Mouse (Mus musculus) midbrain, embryonic 12.5 days (tissue): ENCODE measurements at regions not wholly inside any gene's neighbourhood (a gene's known extent, or its start where the extent isn't known, plus 50 kb on each side); places are given as distances from the start of the nearest gene placed in this dataset.

Source experiments
- ATAC-seq: fragments of 200-750 bp; cut with Nextera tagmentation; 2 replicates; pipeline ENCODE4 v1.8.0; 2017; ENCODE audit warnings: low read depth, moderate TSS enrichment, moderate library complexity; ENCODE audit not compliant: low FRiP score
- H3K27ac ChIP-seq: fragments of 300-500 bp; sonication (generic); replicated peaks from 2 replicates; pipeline ENCODE4 v1.5.1; 2016; ENCODE audit warnings: mild to moderate bottlenecking
- H3K27me3 ChIP-seq: fragments of 300-500 bp; sonication (generic); 2 replicates; pipeline ENCODE4 v1.6.1; 2016; ENCODE audit warnings: mild to moderate bottlenecking
- H3K36me3 ChIP-seq: fragments of 300-500 bp; sonication (generic); 2 replicates; pipeline ENCODE4 v1.6.1; 2016
- H3K4me1 ChIP-seq: fragments of 300-500 bp; sonication (generic); 2 replicates; pipeline ENCODE4 v1.6.1; 2016
- H3K4me2 ChIP-seq: fragments of 300-500 bp; sonication (generic); replicated peaks from 2 replicates; pipeline ENCODE4 v1.6.1; 2016; ENCODE audit warnings: mild to moderate bottlenecking, moderate library complexity
- H3K4me3 ChIP-seq: fragments of 300-500 bp; sonication (generic); 2 replicates; pipeline ENCODE4 v1.5.1; 2016; ENCODE audit warnings: mild to moderate bottlenecking
- H3K9ac ChIP-seq: fragments of 300-500 bp; sonication (generic); replicated peaks from 2 replicates; pipeline ENCODE4 v1.6.1; 2016; ENCODE audit warnings: mild to moderate bottlenecking, moderate library complexity
- H3K9me3 ChIP-seq: fragments of 300-500 bp; sonication (generic); 2 replicates; pipeline ENCODE4 v1.6.1; 2016; ENCODE audit warnings: mild to moderate bottlenecking
- WGBS: fragments of 180-500 bp; shearing (Covaris S2); methylation state at CpG from one replicate; pipeline ENCODE4 v1.1.7; 2016; 5-methylcytosine and 5-hydroxymethylcytosine counted together

DNA sequence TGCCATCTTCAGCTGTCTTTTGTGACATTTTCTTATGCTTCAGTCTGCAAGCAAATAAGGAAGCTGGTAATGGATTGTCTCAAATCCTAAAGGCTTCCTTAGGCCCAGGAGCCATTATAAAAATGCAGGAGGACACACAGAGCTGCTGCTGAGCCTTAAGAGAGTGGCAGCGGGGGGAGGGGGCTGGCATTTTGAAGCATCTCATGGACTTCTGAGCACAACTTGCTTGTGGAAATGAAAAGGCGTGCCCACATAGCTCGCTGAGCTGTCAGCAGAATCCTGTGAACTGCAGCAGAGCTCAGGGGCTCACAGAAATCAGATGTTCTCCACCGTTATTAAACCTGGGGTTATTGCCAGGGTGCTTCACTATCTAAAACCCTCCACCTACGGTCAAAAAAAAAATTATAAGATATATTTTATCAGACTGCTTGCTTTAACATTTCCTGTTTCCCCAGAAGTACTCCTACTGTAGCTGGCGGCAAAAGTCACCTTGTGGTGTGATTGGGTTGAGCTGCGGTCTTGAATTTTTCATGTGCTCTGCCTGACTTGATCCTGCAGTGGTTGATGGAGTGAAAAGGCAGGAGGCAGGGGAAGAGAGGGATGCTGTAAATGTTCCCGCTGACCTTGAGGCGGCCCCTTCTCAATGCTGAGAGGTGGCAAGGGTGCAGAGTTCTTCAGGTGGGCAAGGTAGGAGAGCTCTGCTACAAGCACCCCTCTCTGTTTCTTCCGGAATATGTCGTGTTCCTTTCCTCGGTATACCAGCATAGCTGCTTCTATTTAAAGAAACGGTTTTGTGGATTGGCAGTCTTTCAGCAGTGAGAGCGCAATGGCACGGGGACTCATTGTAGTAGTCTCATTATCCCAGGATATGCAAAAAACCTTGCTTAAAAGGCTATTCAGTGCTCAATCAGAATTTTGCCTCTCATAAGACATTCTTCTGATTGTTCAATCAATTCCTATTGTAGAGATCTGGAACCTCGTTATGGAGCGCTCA, 71.4 kb upstream of the Krr1 start:
- Histone ChIP-seq H3K4me2 (no peak overlapping the region), H3K4me1 (peaks cover 8% of the 10 kb centered on the region; the same call in 1 of the 2 replicates), H3K36me3 (no peaks in the 10 kb centered on the region), H3K9ac (no peak overlapping the region), H3K4me3 (no peak overlapping the region), H3K9me3 (no peaks in the 10 kb centered on the region), H3K27ac (no peak overlapping the region), H3K27me3 (no peaks in the 10 kb centered on the region)
- 73% methylated on average over 17 of the region's 17 CpGs for WGBS
- ATAC-seq = no peak

- WGBS = 91% methylated on average over 8 of the region's 8 CpGs
- Histone ChIP-seq H3K4me2 (no peak overlapping the region), H3K4me1 (peaks cover 8% of the 10 kb centered on the region; the same call in 1 of the 2 replicates), H3K4me3 (no peak overlapping the region), H3K27me3 (no peaks in the 10 kb centered on the region), H3K36me3 (no peaks in the 10 kb centered on the region), H3K9me3 (no peaks in the 10 kb centered on the region), H3K27ac (no peak overlapping the region), H3K9ac (no peak overlapping the region)
- ATAC-seq = no peak
These were observed 68.5 kb upstream of the Krr1 start for GRCm38 (mm10) chr10:111903956-111904355.

- ATAC-seq = no peak
- Histone ChIP-seq H3K27ac (no peak overlapping the region), H3K4me3 (no peak overlapping the region), H3K36me3 (no peaks in the 10 kb centered on the region), H3K9ac (no peak overlapping the region), H3K4me1 (no peaks in the 10 kb centered on the region), H3K27me3 (no peaks in the 10 kb centered on the region), H3K4me2 (no peak overlapping the region), H3K9me3 (no peaks in the 10 kb centered on the region)
- WGBS = 86% methylated on average over 5 of the region's 5 CpGs
These were observed 64.6 kb upstream of the Krr1 start for GRCm38 (mm10) chr10:111907836-111908235.

DNA sequence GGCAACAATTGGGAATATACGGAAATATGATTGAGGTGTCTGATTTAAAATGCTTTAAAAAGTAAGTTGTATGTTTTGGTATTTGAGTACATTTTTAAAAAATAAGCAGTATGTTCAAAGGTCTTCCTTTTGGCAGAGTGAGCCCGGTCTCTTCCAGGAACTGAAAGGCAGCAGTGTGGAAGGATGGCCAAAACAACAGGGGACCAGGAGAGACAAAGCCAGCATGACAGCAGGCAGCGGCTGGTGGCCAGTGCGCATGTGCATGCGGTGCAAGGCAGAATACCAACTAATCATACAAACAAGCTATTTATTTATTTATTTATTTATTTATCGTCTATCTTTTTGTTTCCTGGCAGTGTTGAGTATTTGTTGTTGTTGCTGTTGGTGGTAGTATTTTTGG, 59.9 kb upstream of the Krr1 start:
- WGBS = 83% methylated on average over 6 of the region's 6 CpGs
- no peaks in the 10 kb centered on the region for H3K36me3 ChIP-seq
- no peaks in the 10 kb centered on the region for H3K27me3 ChIP-seq
- H3K9me3 ChIP-seq = no peaks in the 10 kb centered on the region
- ATAC-seq = no peak
- no peak overlapping the region for H3K27ac ChIP-seq
- peaks cover 3% of the 10 kb centered on the region; the same call in 1 of the 2 replicates for H3K4me1 ChIP-seq
- H3K9ac ChIP-seq = no peak overlapping the region
- H3K4me2 ChIP-seq = no peak overlapping the region
- no peak overlapping the region for H3K4me3 ChIP-seq

GRCm38 (mm10) chr10:111913066-111913785, 59.2 kb upstream of the Krr1 start:
- no peaks in the 10 kb centered on the region for H3K9me3 ChIP-seq
- WGBS = 82% methylated on average over 20 of the region's 20 CpGs
- no peak overlapping the region for H3K4me2 ChIP-seq
- no peak for ATAC-seq
- peaks cover 3% of the 10 kb centered on the region; the same call in 1 of the 2 replicates for H3K4me1 ChIP-seq
- no peak overlapping the region for H3K4me3 ChIP-seq
- no peak overlapping the region for H3K9ac ChIP-seq
- no peak overlapping the region for H3K27ac ChIP-seq
- no peaks in the 10 kb centered on the region for H3K27me3 ChIP-seq
- H3K36me3 ChIP-seq = no peaks in the 10 kb centered on the region

DNA sequence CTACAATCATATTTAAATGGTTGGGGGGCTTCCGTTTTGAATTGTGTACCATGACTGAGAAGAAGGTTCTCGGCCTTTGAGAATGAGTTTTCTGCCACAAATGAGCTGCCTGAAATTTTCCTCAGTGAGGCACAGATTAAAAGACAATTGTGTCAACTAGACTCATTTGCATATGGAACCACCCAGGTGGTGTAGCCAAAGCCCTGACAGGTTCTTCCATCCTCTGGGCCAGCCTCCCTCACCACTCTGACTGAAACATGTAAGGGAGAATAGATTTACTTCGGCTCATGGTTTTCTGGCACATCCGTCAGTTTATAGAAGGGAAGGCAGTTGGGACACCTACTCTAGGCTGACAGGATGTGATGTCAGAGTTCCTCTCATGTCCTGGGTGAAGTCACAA, 58.2 kb upstream of the Krr1 start:
- Histone ChIP-seq H3K4me3 (no peak overlapping the region), H3K27ac (no peak overlapping the region), H3K4me1 (peaks cover 3% of the 10 kb centered on the region; the same call in 1 of the 2 replicates), H3K4me2 (no peak overlapping the region), H3K9me3 (no peaks in the 10 kb centered on the region), H3K9ac (no peak overlapping the region), H3K27me3 (no peaks in the 10 kb centered on the region), H3K36me3 (no peaks in the 10 kb centered on the region)
- WGBS = 81% methylated on average over 4 of the region's 4 CpGs
- no peak for ATAC-seq

DNA sequence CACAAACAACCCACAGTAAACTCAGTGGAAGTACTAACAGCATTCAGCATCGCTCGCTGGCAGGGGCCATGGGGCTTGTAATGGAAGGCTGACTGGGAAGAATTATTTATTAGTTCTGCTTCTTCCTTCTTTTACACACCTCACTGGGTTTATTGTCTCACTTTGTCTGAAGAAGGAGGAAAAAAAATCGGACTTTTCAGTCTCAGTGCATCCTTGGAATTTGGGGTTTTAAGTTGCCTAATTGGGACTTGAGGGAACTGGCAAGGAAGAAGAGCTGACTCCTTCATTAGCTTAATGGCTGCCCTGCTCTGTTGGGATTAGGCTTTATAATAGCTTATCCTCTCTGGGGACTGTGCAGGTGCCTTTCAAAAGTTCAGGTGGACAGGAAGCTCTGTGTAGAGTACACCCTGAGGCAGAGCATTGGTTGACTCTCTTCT, 54.4 kb upstream of the Krr1 start:
- no peaks in the 10 kb centered on the region for H3K9me3 ChIP-seq
- H3K4me3 ChIP-seq = no peak overlapping the region
- peak; percentile 19; the same call in 1 of the 2 replicates for ATAC-seq
- no peak overlapping the region for H3K27ac ChIP-seq
- WGBS = 17% methylated on average over 3 of the region's 3 CpGs
- no peaks in the 10 kb centered on the region for H3K36me3 ChIP-seq
- no peak overlapping the region for H3K4me2 ChIP-seq
- H3K9ac ChIP-seq = no peak overlapping the region
- no peaks in the 10 kb centered on the region for H3K27me3 ChIP-seq
- peaks cover 3% of the 10 kb centered on the region; the same call in 1 of the 2 replicates for H3K4me1 ChIP-seq

- no peaks in the 10 kb centered on the region for H3K36me3 ChIP-seq
- no peaks in the 10 kb centered on the region for H3K9me3 ChIP-seq
- 0 out of 2 replicates have a peak, but pooled peaks cover 4% of the 10 kb centered on the region for H3K27me3 ChIP-seq
- H3K27ac ChIP-seq = no peak overlapping the region
- no peak for ATAC-seq
- 75% methylated on average over 2 of the region's 2 CpGs for WGBS
- H3K4me2 ChIP-seq = no peak overlapping the region
- H3K9ac ChIP-seq = no peak overlapping the region
- no peak overlapping the region for H3K4me3 ChIP-seq
- peaks cover 8% of the 10 kb centered on the region; the same call in 1 of the 2 replicates for H3K4me1 ChIP-seq
These were observed 53.0 kb upstream of the Krr1 start for GRCm38 (mm10) chr10:111919475-111919874.

GRCm38 (mm10) chr10:111921492-111921891, 51.0 kb upstream of the Krr1 start:
- H3K4me2 ChIP-seq = no peak overlapping the region
- no peak overlapping the region for H3K9ac ChIP-seq
- no peak overlapping the region for H3K4me3 ChIP-seq
- no peak overlapping the region for H3K27ac ChIP-seq
- H3K4me1 ChIP-seq = peaks cover 14% of the 10 kb centered on the region
- H3K36me3 ChIP-seq = no peaks in the 10 kb centered on the region
- ATAC-seq = no peak
- H3K9me3 ChIP-seq = no peaks in the 10 kb centered on the region
- 88% methylated on average over 9 of the region's 9 CpGs for WGBS
- H3K27me3 ChIP-seq = peaks cover 13% of the 10 kb centered on the region
